Mouse (Mus musculus): ENCODE measurements around the gene Tmbim6. TPM values are rescaled to one million over a fixed set of nuclear protein-coding genes. Genes with fewer than 3 reads are reported as not detected.

Tmbim6 gene
- polyA plus RNA-seq, 1 experiment from 2014 or later: 438 TPM

DNA sequence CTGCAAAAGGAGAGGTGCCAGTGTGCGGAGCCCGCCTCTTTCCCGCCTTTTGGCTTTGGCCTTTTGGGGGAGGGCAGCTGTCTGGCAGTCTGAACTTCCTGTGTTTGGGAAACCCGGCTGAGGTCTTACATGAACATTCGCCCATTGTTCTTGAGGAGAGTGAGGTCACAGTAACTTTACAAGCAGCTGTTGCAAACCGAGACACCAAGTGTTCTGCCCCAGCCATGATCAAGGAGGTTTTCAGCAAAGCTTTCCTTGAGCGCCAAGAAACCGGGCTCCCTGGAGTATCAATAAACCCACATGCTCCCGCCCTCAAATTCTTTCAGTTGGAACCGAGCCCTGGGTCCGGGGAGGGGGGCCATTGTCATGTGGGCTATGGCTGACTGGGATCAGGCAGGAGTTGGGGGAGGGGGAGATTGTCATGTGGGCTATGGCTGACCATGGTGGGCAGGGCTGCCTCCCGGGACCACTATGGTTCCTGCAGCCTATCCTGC, 27.9 kb downstream of the Tmbim6 start:
- Histone ChIP-seq H3K9me3 (replicated peaks; ENCODE audit: control insufficient read depth, low read length) (no peaks in the 10 kb centered on the region), H3K27ac (ENCODE audit: low read length) (peak overlapping the region; percentile 89), H3K9ac (ENCODE audit: low read length) (peak overlapping the region; percentile 48; the same call in 1 of the 2 replicates), H3K4me1 (ENCODE audit: control insufficient read depth, insufficient read depth, low read length) (peaks cover 11% of the 10 kb centered on the region), H3K4me2 (ENCODE audit: low read depth, low read length) (peak overlapping the region; percentile 42), H3K4me3 (replicated peaks; ENCODE audit: low read length) (peak overlapping the region; percentile 17), H3K36me3 (ENCODE audit: control insufficient read depth, insufficient read depth, low read length) (no peaks in the 10 kb centered on the region), H3K27me3 (ENCODE audit: control insufficient read depth, insufficient read depth, low read length) (no peaks in the 10 kb centered on the region)
- 6% methylated on average over 12 of the region's 12 CpGs for WGBS
- peak; percentile 61 for ATAC-seq (ENCODE audit: insufficient read depth, low FRiP score)

DNA sequence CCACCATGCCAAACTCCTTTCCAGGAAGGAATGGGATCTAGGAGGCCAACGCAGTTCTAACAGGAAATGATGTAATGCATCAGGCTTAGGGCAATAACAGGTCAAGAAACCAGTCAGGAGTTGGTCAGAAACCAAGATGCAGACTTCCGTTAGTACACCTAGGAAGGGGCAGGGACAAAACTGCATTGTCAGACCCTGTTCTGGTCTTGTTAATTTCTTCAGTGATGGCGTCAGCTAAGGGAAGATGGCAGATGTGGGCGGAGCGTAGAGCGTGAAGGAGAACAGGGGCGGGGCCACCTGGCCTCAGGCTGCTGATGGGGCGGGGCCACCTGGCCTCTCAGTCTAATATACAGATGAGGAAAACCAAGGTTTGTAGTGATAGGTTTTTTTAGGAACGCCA, 28.5 kb downstream of the Tmbim6 start:
- ATAC-seq (ENCODE audit: insufficient read depth, low FRiP score): no peak
- no peaks in the 10 kb centered on the region for H3K9me3 ChIP-seq (replicated peaks; ENCODE audit: control insufficient read depth, low read length)
- WGBS: 67% methylated on average over 9 of the region's 9 CpGs
- H3K4me1 ChIP-seq (ENCODE audit: control insufficient read depth, insufficient read depth, low read length): peaks cover 11% of the 10 kb centered on the region
- no peak overlapping the region for H3K9ac ChIP-seq (ENCODE audit: low read length)
- no peaks in the 10 kb centered on the region for H3K36me3 ChIP-seq (ENCODE audit: control insufficient read depth, insufficient read depth, low read length)
- H3K27me3 ChIP-seq (ENCODE audit: control insufficient read depth, insufficient read depth, low read length): no peaks in the 10 kb centered on the region
- peak overlapping the region; percentile 42 for H3K4me2 ChIP-seq (ENCODE audit: low read depth, low read length)
- H3K27ac ChIP-seq (ENCODE audit: low read length): peak overlapping the region; percentile 89
- no peak overlapping the region for H3K4me3 ChIP-seq (replicated peaks; ENCODE audit: low read length)

DNA sequence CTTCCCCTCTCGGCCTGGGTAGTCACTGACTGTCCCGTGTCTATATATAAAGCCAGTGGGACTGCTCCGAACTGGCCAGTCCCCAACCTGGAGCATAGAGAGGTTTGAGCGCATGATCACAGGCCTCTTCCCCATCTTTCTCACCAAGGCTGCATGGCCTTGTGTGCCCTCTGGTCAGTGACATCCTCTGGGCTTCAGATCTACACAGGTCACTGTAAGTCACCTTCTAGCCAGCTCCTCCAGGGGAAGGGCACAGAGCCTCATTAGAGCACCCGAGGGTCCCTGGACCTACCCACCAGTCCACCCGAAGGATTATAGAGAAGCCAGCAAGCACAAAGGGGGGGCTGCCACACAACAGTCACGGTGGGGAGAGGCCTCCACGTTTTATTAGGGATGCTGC, 29.0 kb downstream of the Tmbim6 start:
- no peak overlapping the region for H3K4me3 ChIP-seq (replicated peaks; ENCODE audit: low read length)
- no peak for ATAC-seq (ENCODE audit: insufficient read depth, low FRiP score)
- peaks cover 11% of the 10 kb centered on the region for H3K4me1 ChIP-seq (ENCODE audit: control insufficient read depth, insufficient read depth, low read length)
- no peak overlapping the region for H3K4me2 ChIP-seq (ENCODE audit: low read depth, low read length)
- no peaks in the 10 kb centered on the region for H3K9me3 ChIP-seq (replicated peaks; ENCODE audit: control insufficient read depth, low read length)
- no peak overlapping the region for H3K9ac ChIP-seq (ENCODE audit: low read length)
- H3K27me3 ChIP-seq (ENCODE audit: control insufficient read depth, insufficient read depth, low read length): no peaks in the 10 kb centered on the region
- peak overlapping the region; percentile 89; the same call in 1 of the 2 replicates for H3K27ac ChIP-seq (ENCODE audit: low read length)
- H3K36me3 ChIP-seq (ENCODE audit: control insufficient read depth, insufficient read depth, low read length): no peaks in the 10 kb centered on the region
- 79% methylated on average over 8 of the region's 8 CpGs for WGBS

DNA sequence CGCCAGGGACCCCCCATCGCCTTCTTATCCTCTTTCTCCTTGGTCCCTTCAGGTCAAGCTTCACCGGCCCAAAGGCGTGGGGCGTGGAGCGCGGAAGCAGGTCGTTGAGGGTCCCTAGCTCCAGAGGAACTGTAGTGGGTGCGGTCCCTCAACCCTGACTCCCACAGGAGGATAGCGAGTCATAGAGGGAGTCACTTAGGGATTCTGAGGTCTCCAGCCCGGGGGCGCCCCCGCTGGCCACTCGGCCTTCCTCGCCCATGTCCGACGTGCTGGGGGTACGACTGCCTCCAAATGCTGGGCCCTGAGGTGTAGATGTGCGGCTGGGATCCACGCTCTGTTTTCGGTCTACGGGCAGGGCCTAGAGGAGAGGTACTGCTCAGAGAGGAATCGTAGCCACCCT, 29.9 kb downstream of the Tmbim6 start:
- Histone ChIP-seq H3K9ac (ENCODE audit: low read length) (no peak overlapping the region), H3K4me2 (ENCODE audit: low read depth, low read length) (no peak overlapping the region), H3K4me3 (replicated peaks; ENCODE audit: low read length) (no peak overlapping the region), H3K4me1 (ENCODE audit: control insufficient read depth, insufficient read depth, low read length) (peaks cover 11% of the 10 kb centered on the region), H3K27ac (ENCODE audit: low read length) (no peak overlapping the region), H3K9me3 (replicated peaks; ENCODE audit: control insufficient read depth, low read length) (no peaks in the 10 kb centered on the region), H3K36me3 (ENCODE audit: control insufficient read depth, insufficient read depth, low read length) (0 out of 2 replicates have a peak, but pooled peaks cover 1% of the 10 kb centered on the region), H3K27me3 (ENCODE audit: control insufficient read depth, insufficient read depth, low read length) (no peaks in the 10 kb centered on the region)
- 88% methylated on average over 23 of the region's 23 CpGs for WGBS
- no peak for ATAC-seq (ENCODE audit: insufficient read depth, low FRiP score)

- Histone ChIP-seq H3K36me3 (ENCODE audit: control insufficient read depth, insufficient read depth, low read length) (0 out of 2 replicates have a peak, but pooled peaks cover 4% of the 10 kb centered on the region), H3K9me3 (replicated peaks; ENCODE audit: control insufficient read depth, low read length) (no peaks in the 10 kb centered on the region), H3K4me1 (ENCODE audit: control insufficient read depth, insufficient read depth, low read length) (peaks cover 11% of the 10 kb centered on the region), H3K27ac (ENCODE audit: low read length) (no peak overlapping the region), H3K27me3 (ENCODE audit: control insufficient read depth, insufficient read depth, low read length) (no peaks in the 10 kb centered on the region), H3K4me3 (replicated peaks; ENCODE audit: low read length) (no peak overlapping the region), H3K4me2 (ENCODE audit: low read depth, low read length) (no peak overlapping the region), H3K9ac (ENCODE audit: low read length) (no peak overlapping the region)
- WGBS: 94% methylated on average over 10 of the region's 10 CpGs
- no peak for ATAC-seq (ENCODE audit: insufficient read depth, low FRiP score)
These were observed 30.4 kb downstream of the Tmbim6 start for GRCm38 (mm10) chr15:99423131-99423530.

DNA sequence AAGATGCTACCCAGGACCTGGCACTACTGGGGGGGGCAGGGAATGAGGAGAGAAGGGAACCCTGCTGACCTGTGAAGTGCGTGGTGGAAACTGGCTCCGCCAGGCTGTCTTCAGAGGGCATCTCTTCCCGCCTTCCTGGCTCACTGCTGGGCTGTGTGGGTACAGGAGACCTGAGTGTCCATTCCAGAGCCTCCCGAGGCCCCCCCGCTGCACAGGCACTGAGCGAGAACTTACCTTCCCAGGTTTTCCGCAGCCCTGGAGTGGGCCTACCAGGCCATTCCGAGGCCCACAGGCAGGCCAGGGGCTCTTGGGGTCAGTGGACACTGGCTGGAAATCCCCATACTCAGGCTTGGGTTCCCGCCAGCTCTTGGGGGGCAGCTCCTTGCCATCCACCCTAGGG, 31.2 kb downstream of the Tmbim6 start:
- H3K36me3 ChIP-seq (ENCODE audit: control insufficient read depth, insufficient read depth, low read length): 0 out of 2 replicates have a peak, but pooled peaks cover 4% of the 10 kb centered on the region
- no peak overlapping the region for H3K27ac ChIP-seq (ENCODE audit: low read length)
- H3K9me3 ChIP-seq (replicated peaks; ENCODE audit: control insufficient read depth, low read length): no peaks in the 10 kb centered on the region
- H3K9ac ChIP-seq (ENCODE audit: low read length): no peak overlapping the region
- ATAC-seq (ENCODE audit: insufficient read depth, low FRiP score): no peak
- H3K27me3 ChIP-seq (ENCODE audit: control insufficient read depth, insufficient read depth, low read length): no peaks in the 10 kb centered on the region
- H3K4me1 ChIP-seq (ENCODE audit: control insufficient read depth, insufficient read depth, low read length): peaks cover 11% of the 10 kb centered on the region
- no peak overlapping the region for H3K4me3 ChIP-seq (replicated peaks; ENCODE audit: low read length)
- 91% methylated on average over 9 of the region's 9 CpGs for WGBS
- no peak overlapping the region for H3K4me2 ChIP-seq (ENCODE audit: low read depth, low read length)

- Histone ChIP-seq H3K9me3 (replicated peaks; ENCODE audit: control insufficient read depth, low read length) (no peaks in the 10 kb centered on the region), H3K27ac (ENCODE audit: low read length) (no peak overlapping the region), H3K36me3 (ENCODE audit: control insufficient read depth, insufficient read depth, low read length) (0 out of 2 replicates have a peak, but pooled peaks cover 4% of the 10 kb centered on the region), H3K4me2 (ENCODE audit: low read depth, low read length) (no peak overlapping the region), H3K27me3 (ENCODE audit: control insufficient read depth, insufficient read depth, low read length) (no peaks in the 10 kb centered on the region), H3K9ac (ENCODE audit: low read length) (no peak overlapping the region), H3K4me3 (replicated peaks; ENCODE audit: low read length) (no peak overlapping the region), H3K4me1 (ENCODE audit: control insufficient read depth, insufficient read depth, low read length) (no peaks in the 10 kb centered on the region)
- ATAC-seq (ENCODE audit: insufficient read depth, low FRiP score): no peak
- 73% methylated on average over 8 of the region's 8 CpGs for WGBS
These were observed 37.7 kb downstream of the Tmbim6 start for GRCm38 (mm10) chr15:99430394-99430793.

- ATAC-seq (ENCODE audit: insufficient read depth, low FRiP score): no peak
- Histone ChIP-seq H3K4me2 (ENCODE audit: low read depth, low read length) (no peak overlapping the region), H3K9me3 (replicated peaks; ENCODE audit: control insufficient read depth, low read length) (no peaks in the 10 kb centered on the region), H3K9ac (ENCODE audit: low read length) (no peak overlapping the region), H3K36me3 (ENCODE audit: control insufficient read depth, insufficient read depth, low read length) (0 out of 2 replicates have a peak, but pooled peaks cover 4% of the 10 kb centered on the region), H3K27ac (ENCODE audit: low read length) (no peak overlapping the region), H3K27me3 (ENCODE audit: control insufficient read depth, insufficient read depth, low read length) (no peaks in the 10 kb centered on the region), H3K4me1 (ENCODE audit: control insufficient read depth, insufficient read depth, low read length) (no peaks in the 10 kb centered on the region; the same call in 1 of the 2 replicates), H3K4me3 (replicated peaks; ENCODE audit: low read length) (no peak overlapping the region)
- WGBS: 88% methylated on average over 10 of the region's 10 CpGs
These were observed 38.4 kb downstream of the Tmbim6 start for GRCm38 (mm10) chr15:99431063-99431462.

GRCm38 (mm10) chr15:99431504-99431903, 38.8 kb downstream of the Tmbim6 start:
- no peaks in the 10 kb centered on the region for H3K9me3 ChIP-seq (replicated peaks; ENCODE audit: control insufficient read depth, low read length)
- peaks cover 2% of the 10 kb centered on the region; the same call in 1 of the 2 replicates for H3K4me1 ChIP-seq (ENCODE audit: control insufficient read depth, insufficient read depth, low read length)
- H3K9ac ChIP-seq (ENCODE audit: low read length): no peak overlapping the region
- 78% methylated on average over 7 of the region's 7 CpGs for WGBS
- H3K27me3 ChIP-seq (ENCODE audit: control insufficient read depth, insufficient read depth, low read length): no peaks in the 10 kb centered on the region
- ATAC-seq (ENCODE audit: insufficient read depth, low FRiP score): no peak
- 0 out of 2 replicates have a peak, but pooled peaks cover 4% of the 10 kb centered on the region for H3K36me3 ChIP-seq (ENCODE audit: control insufficient read depth, insufficient read depth, low read length)
- no peak overlapping the region for H3K27ac ChIP-seq (ENCODE audit: low read length)
- no peak overlapping the region for H3K4me3 ChIP-seq (replicated peaks; ENCODE audit: low read length)
- H3K4me2 ChIP-seq (ENCODE audit: low read depth, low read length): no peak overlapping the region

Measured in stomach, embryonic 16.5 days (tissue).